Mouse (Mus musculus): ENCODE data around the gene Naa15.

DNA sequence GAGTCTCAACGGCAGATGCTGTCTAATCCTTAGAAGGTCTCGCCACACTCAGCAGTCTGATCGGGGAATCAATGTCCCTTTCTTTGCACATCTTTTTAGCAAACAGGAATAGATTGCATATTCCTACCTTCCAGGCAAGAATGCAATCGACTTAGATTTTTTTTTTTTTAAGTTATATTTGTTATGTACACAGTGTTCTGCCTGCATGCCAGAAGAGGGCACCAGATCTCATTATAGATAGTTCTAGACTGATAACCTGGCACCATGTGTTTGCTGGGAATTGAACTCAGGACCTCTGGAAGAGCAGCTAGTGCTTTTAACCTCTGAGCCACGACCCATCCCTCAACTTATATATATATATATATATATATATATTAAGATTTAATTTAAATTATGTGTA, 41.4 kb upstream of the Naa15 start:
- TF ChIP-seq CTCF (IDR thresholded peaks at IDR 0.05; ENCODE audit: extremely low read depth, insufficient read length, insufficient replicate concordance, low read depth, low read length) (no peak), POLR2A (IDR thresholded peaks at IDR 0.05; ENCODE audit: low read depth, low read length) (no peak)
